Mouse (Mus musculus) liver, embryonic 11.5 days (tissue): ENCODE measurements at regions not wholly inside any gene's neighbourhood (a gene's known extent, or its start where the extent isn't known, plus 50 kb on each side); places are given as distances from the start of the nearest gene placed in this dataset.

Experiments used
- ATAC-seq: fragments of 200-750 bp; cut with Nextera tagmentation; replicated peaks from 2 replicates; pipeline ENCODE4 v1.8.0; 2017; ENCODE audit warnings: moderate number of reproducible peaks, mild to moderate bottlenecking, moderate TSS enrichment, moderate library complexity; ENCODE audit not compliant: low FRiP score
- DNase-seq: peaks from one replicate; pipeline ENCODE4 v3.0.0-alpha.2; 2017; ENCODE audit warnings: low spot score
- H3K27ac ChIP-seq: fragments of 300-500 bp; sonication (generic); 2 replicates; pipeline ENCODE4 v1.5.1; 2014; ENCODE audit warnings: mild to moderate bottlenecking, low read depth, low read length, control low read depth
- H3K27me3 ChIP-seq: fragments of 300-500 bp; sonication (generic); replicated peaks from 2 replicates; pipeline ENCODE4 v1.6.1; 2014; ENCODE audit warnings: low read length, mixed read lengths; ENCODE audit not compliant: control insufficient read depth, insufficient read depth
- H3K36me3 ChIP-seq: fragments of 300-500 bp; sonication (generic); 2 replicates; pipeline ENCODE4 v1.6.1; 2014; ENCODE audit warnings: mild to moderate bottlenecking, low read length, moderate library complexity, mixed read lengths; ENCODE audit not compliant: control insufficient read depth, insufficient read depth
- H3K4me1 ChIP-seq: fragments of 300-500 bp; sonication (generic); replicated peaks from 2 replicates; pipeline ENCODE4 v1.6.1; 2014; ENCODE audit warnings: low read length, mixed read lengths; ENCODE audit not compliant: control insufficient read depth, insufficient read depth
- H3K4me2 ChIP-seq: fragments of 300-500 bp; sonication (generic); 2 replicates; pipeline ENCODE4 v1.6.1; 2014; ENCODE audit warnings: mild to moderate bottlenecking, control low read depth, moderate library complexity
- H3K4me3 ChIP-seq: fragments of 300-500 bp; sonication (generic); 2 replicates; pipeline ENCODE4 v1.5.1; 2014; ENCODE audit warnings: low read depth, low read length, control low read depth
- H3K9ac ChIP-seq: fragments of 300-500 bp; sonication (generic); 2 replicates; pipeline ENCODE4 v1.6.1; 2014; ENCODE audit warnings: low read depth, low read length, control low read depth
- H3K9me3 ChIP-seq: fragments of 300-500 bp; sonication (generic); 2 replicates; pipeline ENCODE4 v1.6.1; 2016; ENCODE audit warnings: low read length, inconsistent platforms, mixed read lengths; ENCODE audit not compliant: control insufficient read depth
- WGBS: fragments of 180-500 bp; shearing (Covaris S2); extraction: QIAGEN DNeasy Blood & Tissue Kit; methylation state at CpG from one replicate; pipeline ENCODE4 v1.1.7; 2014; 5-methylcytosine and 5-hydroxymethylcytosine counted together

DNA sequence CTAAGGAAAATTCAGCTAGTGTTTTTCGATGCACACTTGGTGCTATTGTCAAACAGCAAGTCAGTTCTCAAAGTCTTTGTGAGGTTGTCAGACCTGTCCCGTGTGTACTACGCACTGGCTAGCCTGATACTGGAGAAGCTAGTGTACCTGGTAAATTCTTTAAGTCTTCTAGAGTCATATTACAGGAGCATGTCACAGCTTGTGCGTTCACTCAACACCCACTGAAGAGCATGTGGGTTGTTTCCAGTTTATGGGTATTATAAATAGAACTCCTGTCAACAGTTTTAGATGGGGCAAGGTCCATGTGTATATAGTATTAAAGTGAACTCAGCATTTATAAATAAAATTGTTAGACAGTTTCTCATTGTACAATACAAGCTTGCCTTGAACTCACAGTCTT lies 50.9 kb upstream of the Cd2ap start:
- Histone ChIP-seq H3K36me3 (no peaks in the 10 kb centered on the region), H3K4me3 (no peak overlapping the region), H3K9me3 (no peaks in the 10 kb centered on the region), H3K4me2 (no peak overlapping the region), H3K4me1 (no peaks in the 10 kb centered on the region), H3K27me3 (no peaks in the 10 kb centered on the region), H3K9ac (no peak overlapping the region), H3K27ac (no peak overlapping the region)
- no peak for ATAC-seq
- WGBS: 78% methylated on average over 4 of the region's 4 CpGs
- no peak for DNase-seq
